Mouse (Mus musculus): ENCODE results near the gene Uqcc1. TPM values are rescaled to one million over a fixed set of nuclear protein-coding genes. Genes with fewer than 3 reads are reported as not detected.
"Not testable (repeated sequence)": the region's sequence is repeated elsewhere in the genome, so short reads cannot be mapped to it uniquely, and the experiment has no call there.

The Uqcc1 gene
- polyA plus RNA-seq, 1 experiment from 2014 or later = 71.5 TPM

DNA sequence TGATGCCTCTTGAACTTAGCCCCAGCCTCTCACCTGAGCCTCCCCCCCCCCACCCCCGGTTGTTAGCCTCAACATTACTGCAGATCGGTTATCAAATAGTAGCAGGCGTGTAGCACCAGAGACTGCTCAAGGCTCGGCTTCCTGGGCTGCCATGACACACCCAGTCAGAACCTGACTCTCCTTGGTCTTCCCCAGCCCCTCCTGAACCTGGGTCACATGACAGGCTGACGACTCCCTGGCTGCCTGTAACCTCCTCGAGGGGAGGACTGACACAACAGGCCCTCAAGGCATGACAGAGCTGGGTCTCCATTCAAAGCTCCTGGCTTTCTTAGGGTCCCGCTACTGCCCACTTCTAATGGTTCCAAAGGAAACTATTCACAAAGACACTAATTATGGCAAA lies 80.6 kb downstream of the Uqcc1 start:
- no peak for ATAC-seq (ENCODE audit: insufficient number of reproducible peaks, insufficient read depth, low FRiP score, low TSS enrichment)
- H3K9ac ChIP-seq = no peak overlapping the region
- H3K27ac ChIP-seq = no peak overlapping the region
- peaks cover 46% of the 10 kb centered on the region for H3K36me3 ChIP-seq
- H3K4me3 ChIP-seq = no peak overlapping the region
- 60% methylated on average over 7 of the region's 7 CpGs for WGBS
- no peak overlapping the region for H3K4me2 ChIP-seq (replicated peaks)
- no peaks in the 10 kb centered on the region for H3K9me3 ChIP-seq
- H3K27me3 ChIP-seq = no peaks in the 10 kb centered on the region
- H3K4me1 ChIP-seq = no peaks in the 10 kb centered on the region

DNA sequence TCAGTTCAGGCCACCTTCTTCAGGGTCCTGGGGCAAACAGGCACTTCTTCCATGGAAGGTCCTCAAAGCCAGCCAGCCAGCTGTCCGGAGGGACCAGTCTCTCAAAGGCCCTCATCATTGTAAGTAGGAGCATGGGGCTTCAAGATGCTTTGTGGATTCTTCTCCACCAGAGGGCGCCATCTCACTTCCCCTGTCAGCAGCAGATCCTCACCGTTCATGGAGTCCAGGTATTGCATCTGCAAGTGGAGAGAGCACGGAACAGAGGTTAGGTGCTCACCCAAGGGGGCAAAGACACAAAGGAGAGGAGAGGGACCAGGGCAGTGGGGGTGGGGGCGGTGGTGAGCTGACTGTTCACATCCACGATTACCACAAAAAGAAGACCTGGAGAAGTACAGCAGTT lies 81.8 kb downstream of the Uqcc1 start:
- H3K4me1 ChIP-seq = no peaks in the 10 kb centered on the region
- H3K9me3 ChIP-seq = no peaks in the 10 kb centered on the region
- H3K4me3 ChIP-seq = no peak overlapping the region
- no peaks in the 10 kb centered on the region for H3K27me3 ChIP-seq
- no peak overlapping the region for H3K9ac ChIP-seq
- no peak overlapping the region for H3K4me2 ChIP-seq (replicated peaks)
- 28% methylated on average over 6 of the region's 6 CpGs for WGBS
- H3K36me3 ChIP-seq = peaks cover 41% of the 10 kb centered on the region
- ATAC-seq (ENCODE audit: insufficient number of reproducible peaks, insufficient read depth, low FRiP score, low TSS enrichment) = peak; percentile 70
- no peak overlapping the region for H3K27ac ChIP-seq

DNA sequence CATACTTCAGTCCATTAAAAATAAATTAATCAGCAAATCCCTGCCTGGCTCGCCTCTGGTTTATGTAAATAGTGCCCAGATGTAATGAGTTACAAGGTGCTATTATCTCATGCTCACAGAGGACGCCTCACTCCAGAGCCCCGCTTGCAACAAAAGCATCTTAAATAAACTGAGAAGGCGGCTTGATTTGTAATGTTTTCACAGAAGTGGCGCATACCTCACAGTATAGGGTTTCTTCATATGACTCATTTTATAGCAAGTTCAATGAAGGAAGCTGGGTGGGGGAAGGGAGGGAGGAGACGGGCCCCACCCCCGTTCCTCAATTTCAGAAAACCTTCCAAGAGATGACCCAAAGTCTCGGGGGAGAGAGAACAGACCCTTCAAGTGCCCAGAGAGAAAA lies 83.2 kb downstream of the Uqcc1 start:
- Histone ChIP-seq H3K9me3 (no peaks in the 10 kb centered on the region), H3K4me2 (replicated peaks) (no peak overlapping the region), H3K27me3 (no peaks in the 10 kb centered on the region), H3K9ac (no peak overlapping the region), H3K27ac (no peak overlapping the region), H3K36me3 (peaks cover 38% of the 10 kb centered on the region), H3K4me3 (no peak overlapping the region), H3K4me1 (no peaks in the 10 kb centered on the region)
- no peak for ATAC-seq (ENCODE audit: insufficient number of reproducible peaks, insufficient read depth, low FRiP score, low TSS enrichment)
- 73% methylated on average over 8 of the region's 8 CpGs for WGBS

DNA sequence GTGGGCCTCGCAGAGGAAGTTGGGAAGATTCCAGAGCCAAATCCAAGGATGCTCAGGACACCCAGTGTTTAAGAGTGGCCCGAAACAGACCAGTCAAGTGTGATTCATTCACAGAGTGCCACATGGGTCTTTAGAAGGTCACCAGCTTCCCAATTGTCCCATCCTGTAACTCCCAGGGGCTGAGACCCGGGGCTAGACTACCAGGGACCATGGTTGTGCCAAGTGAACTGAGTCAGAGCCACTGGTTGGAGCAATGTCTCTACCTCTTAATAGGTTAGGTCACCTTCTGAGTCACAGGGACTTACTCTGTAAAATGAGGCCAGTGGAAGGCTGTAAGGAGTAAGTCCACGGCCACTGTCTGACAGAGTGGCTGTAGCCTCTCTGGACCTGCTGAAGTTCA lies 91.1 kb downstream of the Uqcc1 start:
- H3K9me3 ChIP-seq = no peaks in the 10 kb centered on the region
- WGBS = 88% methylated on average over 4 of the region's 4 CpGs
- no peaks in the 10 kb centered on the region for H3K36me3 ChIP-seq
- ATAC-seq (ENCODE audit: insufficient number of reproducible peaks, insufficient read depth, low FRiP score, low TSS enrichment) = no peak
- H3K4me1 ChIP-seq = no peaks in the 10 kb centered on the region
- H3K4me2 ChIP-seq (replicated peaks) = no peak overlapping the region
- no peak overlapping the region for H3K27ac ChIP-seq
- H3K4me3 ChIP-seq = no peak overlapping the region
- no peak overlapping the region for H3K9ac ChIP-seq
- H3K27me3 ChIP-seq = 0 out of 2 replicates have a peak, but pooled peaks cover 11% of the 10 kb centered on the region

DNA sequence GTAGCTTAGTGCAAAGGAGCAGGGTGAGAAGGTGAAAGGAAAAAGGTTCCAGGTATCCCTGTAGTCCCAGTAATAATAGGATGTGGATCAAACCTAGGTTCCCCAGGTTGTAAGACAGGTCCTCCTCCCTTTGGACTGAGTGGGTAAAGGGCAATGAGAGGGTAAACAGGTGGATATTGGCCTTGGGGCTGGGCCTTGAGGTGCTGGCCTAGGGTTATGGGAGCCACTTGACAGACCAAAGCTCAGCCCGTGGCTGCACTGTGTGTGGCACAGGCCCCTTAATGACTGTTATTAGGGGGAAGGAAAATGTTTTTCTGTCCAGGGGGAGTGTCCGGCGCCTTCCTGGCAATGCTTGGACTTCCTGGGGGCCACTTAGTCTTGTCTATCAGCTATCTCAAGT lies 92.1 kb downstream of the Uqcc1 start:
- ATAC-seq (ENCODE audit: insufficient number of reproducible peaks, insufficient read depth, low FRiP score, low TSS enrichment) = no peak

DNA sequence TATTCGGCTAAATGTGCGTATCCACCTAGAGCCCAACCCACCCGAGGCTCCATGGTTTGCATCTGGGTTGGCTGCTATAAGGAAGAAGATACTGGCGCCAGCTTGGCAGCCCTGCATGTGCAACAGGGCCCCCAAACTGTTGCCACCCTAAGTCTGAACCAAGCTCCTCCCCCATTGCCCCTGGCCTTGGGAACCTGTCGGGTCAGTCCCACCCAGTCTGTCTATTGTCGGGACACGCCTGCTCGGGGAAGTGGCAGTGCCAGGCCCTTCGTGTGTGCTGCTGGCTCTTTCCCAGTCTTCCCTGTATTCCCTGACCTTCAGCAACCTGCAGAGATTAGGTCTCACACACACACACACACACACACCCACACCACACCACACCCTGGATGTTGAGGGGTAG lies 95.4 kb downstream of the Uqcc1 start, which contains the start of gene Fam83c:
Gene Fam83c, minus strand, starts transcription at position 123 of the 400 bp plus-strand sequence.
- Histone ChIP-seq H3K36me3 (no peaks in the 10 kb centered on the region), H3K27ac (no peak within 1 kb of the TSS), H3K27me3 (0 out of 2 replicates have a peak, but pooled peaks cover 11% of the 10 kb centered on the region), H3K4me3 (no peak within 1 kb of the TSS), H3K9ac (no peak within 1 kb of the TSS), H3K4me2 (replicated peaks) (no peak within 1 kb of the TSS), H3K4me1 (no peaks in the 10 kb centered on the region), H3K9me3 (no peaks in the 10 kb centered on the region)
- WGBS = 58% methylated on average over 9 of the region's 9 CpGs
- no peak for ATAC-seq (ENCODE audit: insufficient number of reproducible peaks, insufficient read depth, low FRiP score, low TSS enrichment)

More for the DNA sequence above, 92.1 kb downstream of the Uqcc1 start:
- Histone ChIP-seq H3K36me3 (no peaks in the 10 kb centered on the region), H3K27ac (no peak overlapping the region), H3K9me3 (no peaks in the 10 kb centered on the region), H3K4me2 (replicated peaks) (no peak overlapping the region), H3K4me1 (no peaks in the 10 kb centered on the region), H3K27me3 (0 out of 2 replicates have a peak, but pooled peaks cover 11% of the 10 kb centered on the region), H3K4me3 (no peak overlapping the region), H3K9ac (no peak overlapping the region)
- 63% methylated on average over 3 of the region's 3 CpGs for WGBS

DNA sequence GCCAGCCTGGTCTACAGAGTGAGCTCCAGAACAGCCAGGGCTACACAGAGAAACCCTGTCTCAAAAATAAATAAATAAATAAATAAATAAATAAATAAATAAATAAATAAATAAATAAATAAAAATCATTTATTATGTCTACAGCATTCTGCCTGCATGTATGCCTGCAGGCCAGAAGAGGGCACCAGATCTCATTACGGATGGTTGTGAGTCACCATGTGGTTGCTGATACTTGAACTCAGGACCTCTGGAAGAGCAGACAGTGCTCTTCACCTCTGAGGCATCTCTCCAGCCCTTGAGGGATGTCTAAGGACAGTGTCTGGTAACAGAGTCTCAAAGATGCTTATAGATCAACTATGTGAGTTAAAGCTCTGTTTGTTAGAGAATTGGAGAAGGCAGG lies 98.0 kb downstream of the Uqcc1 start:
- H3K9ac ChIP-seq = not testable (repeated sequence)
- WGBS = 73% methylated on average over 1 of the region's 1 CpGs

DNA sequence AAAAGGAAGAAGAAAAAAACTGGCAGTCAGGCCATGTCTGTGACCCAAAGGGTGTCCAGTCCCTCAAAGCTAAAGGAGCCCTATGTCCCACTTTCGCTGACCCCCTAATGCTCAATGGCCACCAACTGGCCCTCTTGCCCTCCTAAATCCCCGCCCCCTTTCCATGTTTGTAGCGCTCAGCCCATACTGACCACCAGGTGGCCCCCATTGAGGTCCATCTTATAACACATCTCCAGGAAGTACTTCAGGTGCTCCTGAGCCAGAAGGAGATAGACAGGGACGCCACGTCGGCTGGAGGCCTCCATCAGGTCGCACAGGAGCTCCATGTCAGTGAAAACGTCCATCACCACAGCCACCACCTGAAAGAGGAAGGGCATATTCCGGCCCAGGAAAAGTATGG lies 98.8 kb downstream of the Uqcc1 start:
- ATAC-seq (ENCODE audit: insufficient number of reproducible peaks, insufficient read depth, low FRiP score, low TSS enrichment) = no peak
- H3K27me3 ChIP-seq = 0 out of 2 replicates have a peak, but pooled peaks cover 11% of the 10 kb centered on the region
- H3K9me3 ChIP-seq = no peaks in the 10 kb centered on the region
- H3K36me3 ChIP-seq = no peaks in the 10 kb centered on the region
- WGBS = 63% methylated on average over 9 of the region's 9 CpGs
- no peak overlapping the region for H3K27ac ChIP-seq
- peaks cover 10% of the 10 kb centered on the region for H3K4me1 ChIP-seq
- no peak overlapping the region for H3K4me3 ChIP-seq
- H3K9ac ChIP-seq = no peak overlapping the region
- no peak overlapping the region for H3K4me2 ChIP-seq (replicated peaks)

More for the DNA sequence above, 98.0 kb downstream of the Uqcc1 start:
- not testable (repeated sequence) for ATAC-seq (ENCODE audit: insufficient number of reproducible peaks, insufficient read depth, low FRiP score, low TSS enrichment); H3K4me2 ChIP-seq (replicated peaks); H3K4me1 ChIP-seq; H3K27ac ChIP-seq; H3K4me3 ChIP-seq; H3K9me3 ChIP-seq; H3K36me3 ChIP-seq
- H3K27me3 ChIP-seq = 0 out of 2 replicates have a peak, but pooled peaks cover 11% of the 10 kb centered on the region

DNA sequence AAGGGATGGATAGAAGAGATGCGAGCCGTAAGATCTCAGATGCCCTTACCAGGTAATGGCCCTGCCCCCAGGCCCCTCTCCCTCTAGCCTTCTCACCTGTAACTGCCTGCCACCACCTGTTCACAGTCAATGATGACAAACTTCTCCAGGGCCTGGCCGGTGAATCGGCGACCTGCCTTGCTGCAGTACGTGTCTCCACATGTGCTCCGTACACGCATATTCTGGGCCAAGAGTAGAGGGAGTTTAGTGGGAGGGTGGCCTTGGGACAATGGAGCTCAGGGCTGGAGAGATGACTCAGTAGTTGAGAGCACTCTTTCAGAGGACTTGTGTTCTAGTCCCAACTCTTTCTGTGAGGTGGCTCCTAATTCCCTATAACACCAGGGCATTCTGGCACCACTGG lies 99.3 kb downstream of the Uqcc1 start:
- Histone ChIP-seq H3K4me3 (no peak overlapping the region), H3K27ac (no peak overlapping the region), H3K4me1 (peaks cover 10% of the 10 kb centered on the region), H3K4me2 (replicated peaks) (no peak overlapping the region), H3K9me3 (no peaks in the 10 kb centered on the region), H3K27me3 (0 out of 2 replicates have a peak, but pooled peaks cover 11% of the 10 kb centered on the region), H3K9ac (no peak overlapping the region), H3K36me3 (no peaks in the 10 kb centered on the region)
- 92% methylated on average over 8 of the region's 8 CpGs for WGBS
- no peak for ATAC-seq (ENCODE audit: insufficient number of reproducible peaks, insufficient read depth, low FRiP score, low TSS enrichment)

DNA sequence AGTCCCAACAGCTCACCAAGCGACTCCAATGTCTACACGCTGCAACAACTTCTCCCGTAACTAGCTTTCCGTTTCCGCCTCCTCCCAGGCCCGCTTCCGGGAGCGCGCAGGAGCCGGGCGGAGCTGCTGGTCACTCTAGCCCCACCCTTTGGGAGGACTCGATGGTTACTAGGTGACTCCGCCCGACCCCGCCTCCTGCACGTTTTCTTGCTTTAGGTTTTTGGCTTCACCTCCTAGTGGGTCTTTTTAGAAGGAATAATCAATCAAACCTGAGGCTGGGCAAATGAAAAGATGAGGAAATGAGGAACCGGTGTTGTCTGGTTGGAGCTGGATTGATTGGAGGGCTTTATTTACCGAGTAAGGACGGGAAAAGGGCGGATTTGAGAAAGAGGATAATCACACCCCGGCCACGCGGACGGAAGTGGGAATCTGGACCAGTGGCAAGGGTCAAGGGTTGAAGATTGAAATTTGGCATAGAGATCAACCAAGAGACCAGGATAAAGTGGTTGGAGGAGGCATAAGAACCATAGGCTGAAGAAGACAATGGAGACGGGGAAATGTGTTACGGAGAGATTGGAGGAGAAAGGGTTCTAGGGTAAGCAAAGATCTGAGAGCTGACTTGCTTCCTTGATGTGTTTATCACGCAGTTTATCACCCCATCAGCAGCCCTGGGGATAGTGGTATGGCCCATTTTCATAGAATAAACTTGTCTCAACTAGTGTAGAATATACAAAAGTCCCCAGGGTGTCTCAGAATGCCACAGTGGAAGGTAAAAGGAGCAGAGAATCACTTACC lies 103.3 kb downstream of the Uqcc1 start, which contains the start of gene Eif6:
Gene Eif6, minus strand, starts transcription at position 296 of the 795 bp plus-strand sequence.
- Histone ChIP-seq H3K27ac (peak within 1 kb of the TSS; percentile 82), H3K4me1 (peaks cover 18% of the 10 kb centered on the region), H3K9me3 (no peaks in the 10 kb centered on the region), H3K27me3 (no peaks in the 10 kb centered on the region), H3K4me2 (replicated peaks) (peak within 1 kb of the TSS; percentile 85), H3K9ac (peak within 1 kb of the TSS; percentile 81), H3K36me3 (peaks cover 22% of the 10 kb centered on the region), H3K4me3 (peak within 1 kb of the TSS; percentile 96)
- ATAC-seq (ENCODE audit: insufficient number of reproducible peaks, insufficient read depth, low FRiP score, low TSS enrichment) = peak; percentile 92
- WGBS = 4% methylated on average over 27 of the region's 27 CpGs

DNA sequence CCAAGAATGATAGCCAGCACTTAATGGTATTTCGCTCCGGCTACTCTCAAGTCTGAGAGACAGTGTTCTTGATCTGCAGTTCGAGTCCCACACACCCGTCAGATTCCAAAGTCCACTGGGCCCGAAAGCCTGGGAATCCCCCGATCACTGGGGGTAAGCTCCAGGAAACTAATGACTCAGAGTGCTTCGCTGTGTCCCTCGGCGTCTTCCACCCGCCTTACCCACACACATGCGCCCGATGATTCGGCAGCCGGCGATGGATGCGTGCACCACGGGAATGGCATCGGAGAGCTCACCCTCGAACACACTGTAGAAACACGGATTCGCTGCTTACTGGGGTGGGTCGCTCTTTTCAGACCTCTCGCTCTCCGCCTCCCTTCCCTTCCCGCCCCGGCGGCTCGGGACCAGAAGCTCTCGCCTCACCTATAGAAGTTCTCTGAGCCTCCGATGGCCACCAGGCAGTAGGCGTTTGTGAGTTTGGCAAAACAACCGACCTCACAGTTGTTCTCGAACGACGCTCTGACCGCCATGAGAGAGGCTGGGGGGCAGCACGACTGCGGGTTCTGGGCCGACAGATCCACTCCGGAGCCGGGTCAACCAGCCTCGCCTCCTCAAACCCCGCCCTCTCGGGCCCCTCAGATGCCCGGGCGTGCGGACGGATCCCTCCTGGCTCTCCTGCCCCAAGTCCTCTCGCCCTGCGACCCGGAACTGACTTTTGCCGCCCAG lies 104.0 kb downstream of the Uqcc1 start:
- Histone ChIP-seq H3K4me1 (peaks cover 18% of the 10 kb centered on the region), H3K4me3 (peak overlapping the region; percentile 96), H3K27ac (peak overlapping the region; percentile 82), H3K27me3 (no peaks in the 10 kb centered on the region), H3K36me3 (peaks cover 28% of the 10 kb centered on the region), H3K9ac (peak overlapping the region; percentile 81), H3K9me3 (no peaks in the 10 kb centered on the region), H3K4me2 (replicated peaks) (peak overlapping the region; percentile 85)
- peak; percentile 43 for ATAC-seq (ENCODE audit: insufficient number of reproducible peaks, insufficient read depth, low FRiP score, low TSS enrichment)
- 2% methylated on average over 52 of the region's 52 CpGs for WGBS

DNA sequence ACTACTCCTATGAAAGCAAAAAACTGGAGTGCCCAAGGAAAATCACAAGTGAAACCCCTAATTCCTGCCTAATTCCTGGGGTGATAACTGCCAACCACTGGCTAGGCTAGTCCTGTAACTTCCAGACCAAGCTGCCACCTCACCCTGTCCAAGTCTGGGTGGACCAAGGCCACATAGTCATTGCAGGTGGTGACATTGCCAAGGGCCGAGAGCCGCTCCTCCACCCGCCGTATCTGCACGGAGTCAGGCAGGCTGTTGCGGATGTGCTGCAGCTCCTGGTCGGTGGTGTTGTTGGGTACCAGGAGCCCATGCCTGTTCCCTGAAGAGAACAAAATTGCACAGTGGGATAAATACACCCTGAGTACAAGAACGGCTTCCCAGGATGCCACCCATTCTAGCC lies 106.4 kb downstream of the Uqcc1 start:
- Histone ChIP-seq H3K9ac (no peak overlapping the region), H3K36me3 (peaks cover 44% of the 10 kb centered on the region), H3K27ac (no peak overlapping the region), H3K4me3 (no peak overlapping the region), H3K9me3 (no peaks in the 10 kb centered on the region), H3K4me1 (peaks cover 24% of the 10 kb centered on the region), H3K4me2 (replicated peaks) (no peak overlapping the region), H3K27me3 (no peaks in the 10 kb centered on the region)
- no peak for ATAC-seq (ENCODE audit: insufficient number of reproducible peaks, insufficient read depth, low FRiP score, low TSS enrichment)
- 92% methylated on average over 8 of the region's 8 CpGs for WGBS

Measured in embryonic facial prominence, embryonic 12.5 days (tissue).